Mouse (Mus musculus) limb, embryonic 14.5 days (tissue): ENCODE data around the gene Apba3. TPM values are rescaled to one million over a fixed set of nuclear protein-coding genes. Genes with fewer than 3 reads are reported as not detected.

Experiments used
- ATAC-seq: fragments of 200-750 bp; cut with Nextera tagmentation; 2 replicates; pipeline ENCODE4 v1.8.0; 2017; ENCODE audit warnings: low read depth, moderate number of reproducible peaks, moderate TSS enrichment; ENCODE audit not compliant: low FRiP score
- DNase-seq: peaks from one replicate; pipeline ENCODE4 v3.0.0-alpha.2; 2015; ENCODE audit warnings: low spot score
- H3K27ac ChIP-seq: fragments of 300-500 bp; sonication (generic); replicated peaks from 2 replicates; pipeline ENCODE4 v1.5.1; 2014; ENCODE audit warnings: low read depth, mild to moderate bottlenecking, low read length, moderate library complexity, mixed read lengths
- H3K27me3 ChIP-seq: fragments of 300-500 bp; sonication (generic); 2 replicates; pipeline ENCODE4 v1.6.1; 2014; ENCODE audit warnings: low read length, mixed read lengths; ENCODE audit not compliant: control insufficient read depth, insufficient read depth
- H3K36me3 ChIP-seq: fragments of 300-500 bp; sonication (generic); 2 replicates; pipeline ENCODE4 v1.6.1; 2014; ENCODE audit warnings: mild to moderate bottlenecking, low read length, moderate library complexity, mixed read lengths; ENCODE audit not compliant: control insufficient read depth, insufficient read depth
- H3K4me1 ChIP-seq: fragments of 300-500 bp; sonication (generic); 2 replicates; pipeline ENCODE4 v1.6.1; 2014; ENCODE audit warnings: antibody characterized with exemption, low read length, mixed read lengths; ENCODE audit not compliant: control insufficient read depth, insufficient read depth
- H3K4me2 ChIP-seq: fragments of 300-500 bp; sonication (generic); replicated peaks from 2 replicates; pipeline ENCODE4 v1.6.1; 2014; ENCODE audit warnings: low read depth, mild to moderate bottlenecking, low read length, moderate library complexity; ENCODE audit not compliant: severe bottlenecking
- H3K4me3 ChIP-seq: fragments of 300-500 bp; sonication (generic); replicated peaks from 2 replicates; pipeline ENCODE4 v1.5.1; 2014; ENCODE audit warnings: low read length
- H3K9ac ChIP-seq: fragments of 300-500 bp; sonication (generic); 2 replicates; pipeline ENCODE4 v1.6.1; 2014; ENCODE audit warnings: mild to moderate bottlenecking, low read depth, low read length, moderate library complexity; ENCODE audit not compliant: severe bottlenecking
- H3K9me3 ChIP-seq: fragments of 300-500 bp; sonication (generic); 2 replicates; pipeline ENCODE4 v1.6.1; 2016; ENCODE audit warnings: low read length; ENCODE audit not compliant: control insufficient read depth
- POLR2A ChIP-seq: fragments of 200-500 bp; IDR thresholded peaks from 2 replicates; pipeline ENCODE4 v1.8.0; 2012; ENCODE audit warnings: inconsistent platforms, mild to moderate bottlenecking, moderate library complexity, borderline replicate concordance; ENCODE audit not compliant: insufficient read depth, insufficient read length; ENCODE audit errors: extremely low read depth
- WGBS: fragments of 180-500 bp; shearing (Covaris S2); extraction: QIAGEN DNeasy Blood & Tissue Kit; methylation state at CpG from one replicate; pipeline ENCODE4 v1.1.7; 2014; 5-methylcytosine and 5-hydroxymethylcytosine counted together
- polyA plus RNA-seq, 2 experiments: library from polyadenylated mRNA; depleted of rRNA in 1 of 2; stranded (reverse) in 1 of 2; unstranded in 1 of 2; fragments of >200 nt; fragmentation: Nextera tagmentation in 1 of 2; extraction: Ambion mirVana in 1 of 2; gene quantifications; 2 replicates each; pipeline versions ENCODE4 v1.2.1 to v1.2.3; 2012 to 2014

Gene Apba3
- polyA plus RNA-seq, 2 experiments, result 58.2 to 77.9 TPM

GRCm38 (mm10) chr10:81277676-81278075 is 10.9 kb downstream of the Apba3 start:
- Histone ChIP-seq H3K36me3 (peaks cover 11% of the 10 kb centered on the region; the same call in 1 of the 2 replicates), H3K27ac (no peak overlapping the region), H3K4me1 (no peaks in the 10 kb centered on the region), H3K27me3 (0 out of 2 replicates have a peak, but pooled peaks cover 4% of the 10 kb centered on the region), H3K9me3 (no peaks in the 10 kb centered on the region), H3K4me3 (no peak overlapping the region), H3K9ac (no peak overlapping the region), H3K4me2 (no peak overlapping the region)
- ATAC-seq, result no peak
- no peak for DNase-seq
- TF ChIP-seq POLR2A, result no peak
- WGBS, result 79% methylated on average over 22 of the region's 22 CpGs

GRCm38 (mm10) chr10:81279496-81279895 is 12.7 kb downstream of the Apba3 start:
- DNase-seq (no peak), ATAC-seq (no peak)
- TF ChIP-seq POLR2A, result no peak
- 23% methylated on average over 10 of the region's 10 CpGs for WGBS
- Histone ChIP-seq H3K9ac (no peak overlapping the region), H3K27me3 (peaks cover 21% of the 10 kb centered on the region), H3K4me3 (no peak overlapping the region), H3K4me2 (peak overlapping the region; percentile 23; the same call in 1 of the 2 replicates), H3K4me1 (no peaks in the 10 kb centered on the region), H3K9me3 (no peaks in the 10 kb centered on the region), H3K27ac (no peak overlapping the region), H3K36me3 (no peaks in the 10 kb centered on the region)

- H3K4me2 ChIP-seq, result no peak overlapping the region
- DNase-seq (no peak), ATAC-seq (no peak)
- no peak overlapping the region for H3K27ac ChIP-seq
- peaks cover 33% of the 10 kb centered on the region for H3K27me3 ChIP-seq
- no peak for TF ChIP-seq POLR2A
- H3K4me3 ChIP-seq, result no peak overlapping the region
- peaks cover 7% of the 10 kb centered on the region for H3K4me1 ChIP-seq
- no peaks in the 10 kb centered on the region for H3K9me3 ChIP-seq
- H3K36me3 ChIP-seq, result no peaks in the 10 kb centered on the region
- WGBS, result 36% methylated on average over 6 of the region's 6 CpGs
- no peak overlapping the region for H3K9ac ChIP-seq
Measured at GRCm38 (mm10) chr10:81284189-81284588, 17.4 kb downstream of the Apba3 start.

GRCm38 (mm10) chr10:81284719-81285118 is 18.0 kb downstream of the Apba3 start:
- Histone ChIP-seq H3K4me3 (peak overlapping the region; percentile 41; the same call in 1 of the 2 replicates), H3K9me3 (no peaks in the 10 kb centered on the region), H3K27me3 (peaks cover 33% of the 10 kb centered on the region), H3K4me1 (peaks cover 7% of the 10 kb centered on the region), H3K9ac (no peak overlapping the region), H3K4me2 (peak overlapping the region; percentile 66; the same call in 1 of the 2 replicates), H3K36me3 (no peaks in the 10 kb centered on the region), H3K27ac (no peak overlapping the region)
- no peak for TF ChIP-seq POLR2A
- DNase-seq (no peak), ATAC-seq (no peak)
- 11% methylated on average over 16 of the region's 17 CpGs for WGBS

GRCm38 (mm10) chr10:81285694-81286450 is 19.1 kb downstream of the Apba3 start:
- 2% methylated on average over 50 of the region's 54 CpGs for WGBS
- Histone ChIP-seq H3K4me1 (peaks cover 7% of the 10 kb centered on the region), H3K27ac (no peak overlapping the region), H3K4me2 (peak overlapping the region; percentile 66), H3K36me3 (no peaks in the 10 kb centered on the region), H3K9ac (peak overlapping the region; percentile 38; the same call in 1 of the 2 replicates), H3K9me3 (no peaks in the 10 kb centered on the region), H3K4me3 (peak overlapping the region; percentile 41), H3K27me3 (peaks cover 39% of the 10 kb centered on the region)
- no peak for TF ChIP-seq POLR2A
- ATAC-seq (peak; percentile 84), DNase-seq (peak; percentile 88)
